Mouse (Mus musculus): ENCODE measurements around the gene Ndufb10. TPM values are rescaled to one million over a fixed set of nuclear protein-coding genes. Genes with fewer than 3 reads are reported as not detected.
A peak's percentile ranks its signal among the peaks of the same experiment; 100 is the strongest.

Gene Ndufb10
- polyA plus RNA-seq, 2 experiments: 162 to 207 TPM

- DNase-seq (ENCODE audit: low read depth in 3 of 3, low spot score in 3 of 3) (peak; percentile 85 to 90 (median 88)), ATAC-seq (ENCODE audit: insufficient read depth) (peak; percentile 89)
- H3K4me2 ChIP-seq (ENCODE audit: low read depth): peak within 1 kb of the TSS; percentile 97
- H3K27ac ChIP-seq: peak within 1 kb of the TSS; percentile 90
- H3K9me3 ChIP-seq (ENCODE audit: control insufficient read depth, low read length): no peaks in the 10 kb centered on the region
- WGBS (ENCODE audit: insufficient replicate concordance): 1% methylated on average over 32 of the region's 32 CpGs
- TF ChIP-seq CTCF (IDR thresholded peaks at IDR 0.05; ENCODE audit: low read depth): no peak; the same call in 1 of the 2 replicates
- TF ChIP-seq EP300 (IDR thresholded peaks at IDR 0.05; ENCODE audit: low read depth): peak; percentile 38; the same call in 1 of the 2 replicates
- H3K36me3 ChIP-seq (replicated peaks; ENCODE audit: control insufficient read depth, insufficient read depth, low read depth): peaks cover 6% of the 10 kb centered on the region
- peak within 1 kb of the TSS; percentile 83 for H3K9ac ChIP-seq (replicated peaks)
- H3K4me3 ChIP-seq (ENCODE audit: insufficient read depth in 1 of 2, low read depth in 2 of 2, low read length in 2 of 2): peak within 1 kb of the TSS; percentile 72 to 86
- no peaks in the 10 kb centered on the region for H3K27me3 ChIP-seq (ENCODE audit: control insufficient read depth, insufficient read depth, low read length)
- H3K4me1 ChIP-seq (replicated peaks; ENCODE audit: control insufficient read depth in 2 of 2, insufficient read depth in 2 of 2, low read length in 1 of 2): peaks cover 12 to 14% of the 10 kb centered on the region in 2 experiments
Observed at GRCm38 (mm10) chr17:24706982-24707800, 17.1 kb downstream of the Ndufb10 start, which contains the start of gene Tbl3. Tbl3 (minus strand) TSS chr17:24707660.

- H3K4me3 ChIP-seq (ENCODE audit: insufficient read depth in 1 of 2, low read depth in 2 of 2, low read length in 2 of 2): no peak overlapping the region
- no peak for ATAC-seq (ENCODE audit: insufficient read depth)
- no peak overlapping the region for H3K27ac ChIP-seq
- peaks cover 12 to 14% of the 10 kb centered on the region in 2 experiments for H3K4me1 ChIP-seq (replicated peaks; ENCODE audit: control insufficient read depth in 2 of 2, insufficient read depth in 2 of 2, low read length in 1 of 2)
- H3K4me2 ChIP-seq (ENCODE audit: low read depth): no peak overlapping the region; the same call in 1 of the 2 replicates
- no peaks in the 10 kb centered on the region for H3K9me3 ChIP-seq (ENCODE audit: control insufficient read depth, low read length)
- no peak overlapping the region for H3K9ac ChIP-seq (replicated peaks)
- H3K27me3 ChIP-seq (ENCODE audit: control insufficient read depth, insufficient read depth, low read length): no peaks in the 10 kb centered on the region
- TF ChIP-seq EP300 (IDR thresholded peaks at IDR 0.05; ENCODE audit: low read depth): no peak
- TF ChIP-seq CTCF (IDR thresholded peaks at IDR 0.05; ENCODE audit: low read depth): no peak
- peaks cover 14% of the 10 kb centered on the region for H3K36me3 ChIP-seq (replicated peaks; ENCODE audit: control insufficient read depth, insufficient read depth, low read depth)
- DNase-seq (ENCODE audit: low read depth in 3 of 3, low spot score in 3 of 3): no peak
- WGBS (ENCODE audit: insufficient replicate concordance): 80% methylated on average over 3 of the region's 3 CpGs
Observed at GRCm38 (mm10) chr17:24705821-24706220, 18.5 kb downstream of the Ndufb10 start.

- DNase-seq (ENCODE audit: low read depth in 3 of 3, low spot score in 3 of 3): no peak
- no peak for TF ChIP-seq EP300 (IDR thresholded peaks at IDR 0.05; ENCODE audit: low read depth)
- WGBS (ENCODE audit: insufficient replicate concordance): 81% methylated on average over 9 of the region's 9 CpGs
- Histone ChIP-seq H3K27me3 (ENCODE audit: control insufficient read depth, insufficient read depth, low read length) (no peaks in the 10 kb centered on the region), H3K4me2 (ENCODE audit: low read depth) (no peak overlapping the region), H3K4me1 (replicated peaks; ENCODE audit: control insufficient read depth in 2 of 2, insufficient read depth in 2 of 2, low read length in 1 of 2) (peaks cover 6 to 7% of the 10 kb centered on the region in 2 experiments), H3K36me3 (replicated peaks; ENCODE audit: control insufficient read depth, insufficient read depth, low read depth) (peaks cover 14% of the 10 kb centered on the region), H3K4me3 (ENCODE audit: insufficient read depth in 1 of 2, low read depth in 2 of 2, low read length in 2 of 2) (no peak overlapping the region), H3K9ac (replicated peaks) (no peak overlapping the region), H3K27ac (no peak overlapping the region), H3K9me3 (ENCODE audit: control insufficient read depth, low read length) (no peaks in the 10 kb centered on the region)
- no peak for ATAC-seq (ENCODE audit: insufficient read depth)
Observed at GRCm38 (mm10) chr17:24701251-24701650, 23.0 kb downstream of the Ndufb10 start.

GRCm38 (mm10) chr17:24699473-24699872 is 24.8 kb downstream of the Ndufb10 start:
- Histone ChIP-seq H3K36me3 (replicated peaks; ENCODE audit: control insufficient read depth, insufficient read depth, low read depth) (peaks cover 14% of the 10 kb centered on the region), H3K27ac (no peak overlapping the region), H3K9me3 (ENCODE audit: control insufficient read depth, low read length) (no peaks in the 10 kb centered on the region), H3K4me2 (ENCODE audit: low read depth) (no peak overlapping the region), H3K27me3 (ENCODE audit: control insufficient read depth, insufficient read depth, low read length) (no peaks in the 10 kb centered on the region), H3K9ac (replicated peaks) (no peak overlapping the region), H3K4me1 (replicated peaks; ENCODE audit: control insufficient read depth in 2 of 2, insufficient read depth in 2 of 2, low read length in 1 of 2) (peaks cover 6 to 8% of the 10 kb centered on the region in 2 experiments), H3K4me3 (ENCODE audit: insufficient read depth in 1 of 2, low read depth in 2 of 2, low read length in 2 of 2) (no peak overlapping the region)
- WGBS (ENCODE audit: insufficient replicate concordance): 69% methylated on average over 2 of the region's 2 CpGs
- ATAC-seq (ENCODE audit: insufficient read depth) (no peak), DNase-seq (ENCODE audit: low read depth in 3 of 3, low spot score in 3 of 3) (no peak)
- TF ChIP-seq CTCF (IDR thresholded peaks at IDR 0.05; ENCODE audit: low read depth) (no peak), EP300 (IDR thresholded peaks at IDR 0.05; ENCODE audit: low read depth) (no peak)

GRCm38 (mm10) chr17:24698715-24699114 is 25.6 kb downstream of the Ndufb10 start:
- H3K9ac ChIP-seq (replicated peaks): no peak overlapping the region
- no peak overlapping the region for H3K4me3 ChIP-seq (ENCODE audit: insufficient read depth in 1 of 2, low read depth in 2 of 2, low read length in 2 of 2)
- H3K36me3 ChIP-seq (replicated peaks; ENCODE audit: control insufficient read depth, insufficient read depth, low read depth): peaks cover 11% of the 10 kb centered on the region
- no peaks in the 10 kb centered on the region for H3K27me3 ChIP-seq (ENCODE audit: control insufficient read depth, insufficient read depth, low read length)
- no peaks in the 10 kb centered on the region for H3K9me3 ChIP-seq (ENCODE audit: control insufficient read depth, low read length)
- no peak for TF ChIP-seq EP300 (IDR thresholded peaks at IDR 0.05; ENCODE audit: low read depth)
- TF ChIP-seq CTCF (IDR thresholded peaks at IDR 0.05; ENCODE audit: low read depth): no peak
- no peak overlapping the region for H3K4me2 ChIP-seq (ENCODE audit: low read depth)
- ATAC-seq (ENCODE audit: insufficient read depth): no peak
- 64% methylated on average over 9 of the region's 9 CpGs for WGBS (ENCODE audit: insufficient replicate concordance)
- no peak overlapping the region for H3K27ac ChIP-seq
- no peak for DNase-seq (ENCODE audit: low read depth in 3 of 3, low spot score in 3 of 3)
- H3K4me1 ChIP-seq (replicated peaks; ENCODE audit: control insufficient read depth in 2 of 2, insufficient read depth in 2 of 2, low read length in 1 of 2): peaks cover 6 to 8% of the 10 kb centered on the region in 2 experiments
